Mouse (Mus musculus): ENCODE results near the gene Scnn1g.

DNA sequence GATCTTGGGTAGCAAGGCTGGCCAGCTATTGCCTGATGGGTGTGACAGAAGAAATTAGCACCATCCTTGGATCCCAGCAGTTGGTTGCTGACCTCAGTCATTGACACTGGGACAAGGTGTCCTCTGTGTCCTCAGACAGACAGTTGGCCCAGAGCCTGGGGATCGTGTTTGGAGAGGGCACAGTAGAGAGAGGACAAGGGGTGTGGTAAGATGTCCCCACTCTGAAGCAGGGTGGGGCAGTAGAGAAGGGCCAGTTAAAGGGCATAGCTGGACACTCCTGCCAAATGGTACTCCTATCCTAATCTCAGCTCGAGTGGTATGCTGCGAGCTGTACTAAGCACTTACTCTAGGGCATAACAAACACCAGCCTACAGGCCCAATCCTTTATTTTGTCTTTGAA, 33.6 kb downstream of the Scnn1g start:
- TF ChIP-seq CTCF (IDR thresholded peaks at IDR 0.05; ENCODE audit: borderline replicate concordance, control insufficient read depth, extremely low read depth, insufficient read depth, low read length, poor library complexity) (no peak), POLR2A (IDR thresholded peaks at IDR 0.05; ENCODE audit: control insufficient read depth, extremely low read depth, insufficient read depth, low read length, poor library complexity) (no peak)

All from thymus, adult 2 months (tissue).